Mouse (Mus musculus): ENCODE results near the gene Zc3h4.

The Zc3h4 gene

DNA sequence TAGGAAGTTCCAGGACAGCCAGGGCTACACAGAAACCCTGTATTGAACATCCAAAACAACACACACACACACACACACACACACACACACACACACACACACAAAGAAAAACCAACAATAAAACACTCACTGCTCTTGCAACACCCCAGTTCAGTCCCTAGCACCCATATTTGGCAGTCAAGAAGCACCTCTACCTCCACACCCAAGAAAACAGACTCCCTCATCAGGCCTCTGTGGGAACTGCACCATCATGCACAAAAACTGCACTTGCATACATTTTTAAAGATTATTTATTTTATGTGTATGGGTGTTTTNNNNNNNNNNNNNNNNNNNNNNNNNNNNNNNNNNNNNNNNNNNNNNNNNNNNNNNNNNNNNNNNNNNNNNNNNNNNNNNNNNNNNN lies 40.5 kb downstream of the Zc3h4 start:
- no peak for DNase-seq

DNA sequence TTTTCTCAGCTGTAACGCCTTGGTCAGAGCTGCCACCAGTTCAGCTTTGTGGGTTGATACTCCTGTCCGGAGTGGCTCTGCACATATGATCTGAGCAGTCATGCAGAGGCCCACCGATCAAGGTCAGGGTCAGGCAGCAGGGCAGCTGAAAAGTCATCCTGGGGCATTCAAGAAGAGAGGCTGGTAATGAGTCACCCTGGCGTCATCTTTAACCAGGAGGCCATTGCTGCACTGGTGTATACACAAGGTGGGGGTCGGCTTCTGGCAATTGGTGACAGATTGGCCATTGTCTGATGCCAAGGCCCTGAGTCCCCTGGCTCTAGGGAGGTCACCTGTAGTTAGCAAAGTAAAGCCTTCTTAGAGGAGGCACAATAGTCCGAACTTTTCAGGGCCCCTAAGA lies 50.9 kb downstream of the Zc3h4 start:
- DNase-seq: no peak

DNA sequence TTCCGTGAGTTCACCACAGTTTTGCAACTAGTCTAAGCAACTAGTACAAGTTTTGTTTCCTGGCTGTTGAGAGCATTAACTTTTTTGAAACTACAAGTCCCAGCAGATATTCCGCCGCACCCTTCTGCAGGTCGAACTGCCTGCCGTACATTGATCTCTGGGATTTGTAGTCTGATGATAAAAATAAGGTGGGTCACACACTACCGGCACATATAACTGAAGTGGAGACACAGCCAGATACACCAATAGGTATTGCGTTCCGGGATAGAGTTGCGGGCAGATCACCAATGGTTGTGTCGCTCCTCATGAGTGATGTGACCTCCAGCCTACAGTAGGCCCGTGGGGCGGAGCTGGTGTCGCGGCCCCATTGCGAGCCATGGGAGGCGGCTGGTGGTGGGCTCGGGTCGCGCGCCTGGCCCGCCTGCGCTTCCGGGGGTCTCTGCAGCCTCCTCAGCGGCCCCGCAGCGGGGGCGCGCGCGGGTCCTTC lies 51.9 kb downstream of the Zc3h4 start, which contains the start of gene Tmem160:
Tmem160 (plus strand) TSS at position 193 of the 487 bp plus-strand sequence.
- DNase-seq: peak; percentile 89

DNA sequence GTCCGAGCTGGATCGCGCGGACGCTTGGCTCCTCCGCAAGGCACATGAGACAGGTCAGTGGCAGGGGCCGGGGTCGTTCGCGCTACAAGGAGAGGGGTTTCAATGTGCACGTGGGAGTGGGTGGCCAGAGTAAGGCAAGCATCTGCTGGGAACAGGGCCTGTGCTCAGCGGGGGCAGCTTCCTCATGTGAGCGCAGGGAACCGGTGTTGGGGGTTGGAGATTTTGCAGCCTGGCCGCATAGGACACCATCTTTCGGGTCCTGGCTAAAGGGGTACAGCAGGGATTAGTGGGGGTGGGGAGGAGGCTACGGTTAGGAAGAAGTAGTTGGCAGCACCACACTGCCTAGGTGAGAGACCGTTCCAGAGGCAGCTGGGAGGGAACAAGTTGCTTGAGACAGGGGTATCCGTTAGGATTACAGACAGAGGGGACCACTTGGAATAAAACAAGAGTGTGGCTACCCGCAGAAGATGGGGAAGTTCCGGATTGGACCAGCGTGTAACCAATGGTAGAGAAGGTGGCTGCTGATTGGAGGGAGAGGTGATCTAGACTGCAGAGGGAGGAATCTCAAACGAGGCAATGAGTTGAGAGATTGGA lies 52.5 kb downstream of the Zc3h4 start:
- DNase-seq: peak; percentile 69

- no peak for DNase-seq
These were observed 54.3 kb downstream of the Zc3h4 start for GRCm38 (mm10) chr7:16455016-16455415.

DNA sequence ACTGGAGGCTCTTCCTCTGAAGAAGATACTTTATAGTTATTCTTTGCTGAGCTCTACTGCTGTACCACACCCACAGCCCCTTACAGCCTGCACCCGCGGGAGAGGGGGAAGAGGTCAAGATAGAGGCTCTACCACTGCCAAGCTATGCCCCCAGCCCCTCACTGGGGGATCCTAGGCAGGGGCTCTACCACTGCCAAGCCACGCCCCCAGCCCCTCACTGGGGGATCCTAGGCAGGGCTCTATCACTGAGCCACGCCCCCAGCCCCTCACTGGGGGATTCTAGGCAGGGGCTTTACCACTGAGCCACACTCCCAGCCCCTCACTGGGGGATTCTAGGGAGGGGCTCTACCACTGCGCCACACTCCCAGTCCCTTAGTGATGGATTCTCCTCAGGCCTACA lies 55.6 kb downstream of the Zc3h4 start:
- no peak for DNase-seq

DNA sequence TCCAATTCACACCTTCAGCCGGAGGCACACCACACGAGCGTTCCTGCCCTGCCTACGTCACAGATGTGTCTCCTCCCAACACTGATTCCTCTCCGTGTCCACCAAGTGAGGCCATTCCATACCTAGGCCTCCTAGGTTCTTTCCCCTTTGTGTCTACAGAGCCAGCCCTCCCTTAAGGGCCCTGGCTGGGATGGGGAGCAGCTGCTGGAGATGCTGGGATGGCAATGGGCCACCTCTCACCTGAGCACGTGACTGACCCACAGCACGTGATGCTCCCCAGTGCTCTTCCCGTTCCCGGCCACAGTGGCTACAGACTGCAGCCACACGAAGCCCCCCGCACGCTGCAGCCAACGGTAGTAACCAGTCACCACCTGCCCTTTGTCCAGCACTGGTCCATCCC lies 59.9 kb downstream of the Zc3h4 start:
- no peak for DNase-seq

GRCm38 (mm10) chr7:16461151-16461550 lies 60.4 kb downstream of the Zc3h4 start:
- DNase-seq: no peak

GRCm38 (mm10) chr7:16461705-16462104 lies 61.0 kb downstream of the Zc3h4 start:
- DNase-seq: no peak

GRCm38 (mm10) chr7:16463214-16463613 lies 62.5 kb downstream of the Zc3h4 start:
- peak; percentile 79 for DNase-seq

GRCm38 (mm10) chr7:16465160-16465559 lies 64.5 kb downstream of the Zc3h4 start:
- peak; percentile 48 for DNase-seq

DNA sequence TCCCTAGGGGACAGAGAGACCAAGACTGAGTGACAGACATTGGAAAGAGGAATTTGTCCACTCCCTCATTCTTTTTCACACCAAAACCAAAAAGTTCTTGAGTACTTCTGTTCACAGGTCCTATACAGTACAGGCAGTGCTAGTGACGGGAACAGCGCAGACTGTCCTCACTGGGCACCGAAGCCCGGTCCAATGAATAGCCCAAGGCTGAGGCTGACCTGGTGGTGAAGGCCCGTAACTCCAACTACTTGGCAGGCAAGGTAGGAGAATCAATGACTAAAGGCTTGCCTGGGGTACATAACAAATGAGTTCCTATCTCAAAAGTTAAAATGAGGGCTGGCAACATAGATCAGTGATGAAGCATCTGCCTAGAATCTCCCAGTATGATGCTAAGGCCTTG lies 64.9 kb downstream of the Zc3h4 start:
- no peak for DNase-seq

GRCm38 (mm10) chr7:16466565-16466964 lies 65.9 kb downstream of the Zc3h4 start:
- DNase-seq: no peak

DNA sequence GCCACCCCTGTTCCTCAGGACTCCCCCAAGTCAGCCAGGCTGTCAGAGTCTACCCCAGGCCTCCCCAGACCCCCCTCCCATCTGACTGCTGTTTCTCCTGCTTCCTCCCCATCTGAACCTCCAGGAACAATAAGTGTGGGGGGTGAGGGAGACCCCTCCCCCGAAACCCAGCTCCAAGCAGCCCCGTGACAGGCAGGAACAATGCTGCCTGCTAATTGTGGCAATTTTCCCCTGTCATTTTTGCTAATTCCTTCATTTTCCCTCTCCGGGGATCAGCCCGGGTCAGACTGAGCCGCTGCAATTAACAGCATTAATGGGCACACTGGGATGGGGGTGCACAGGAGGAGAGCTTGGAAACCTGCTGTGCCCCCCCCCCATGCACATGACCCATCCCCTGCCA lies 67.4 kb downstream of the Zc3h4 start:
- DNase-seq: no peak

- no peak for DNase-seq
These were observed 70.8 kb downstream of the Zc3h4 start for GRCm38 (mm10) chr7:16471549-16471948.

GRCm38 (mm10) chr7:16472116-16472709 lies 71.5 kb downstream of the Zc3h4 start:
- DNase-seq: no peak

- no peak for DNase-seq
These were observed 73.1 kb downstream of the Zc3h4 start for GRCm38 (mm10) chr7:16473847-16474246.

GRCm38 (mm10) chr7:16474445-16474844 lies 73.7 kb downstream of the Zc3h4 start:
- DNase-seq: no peak

DNA sequence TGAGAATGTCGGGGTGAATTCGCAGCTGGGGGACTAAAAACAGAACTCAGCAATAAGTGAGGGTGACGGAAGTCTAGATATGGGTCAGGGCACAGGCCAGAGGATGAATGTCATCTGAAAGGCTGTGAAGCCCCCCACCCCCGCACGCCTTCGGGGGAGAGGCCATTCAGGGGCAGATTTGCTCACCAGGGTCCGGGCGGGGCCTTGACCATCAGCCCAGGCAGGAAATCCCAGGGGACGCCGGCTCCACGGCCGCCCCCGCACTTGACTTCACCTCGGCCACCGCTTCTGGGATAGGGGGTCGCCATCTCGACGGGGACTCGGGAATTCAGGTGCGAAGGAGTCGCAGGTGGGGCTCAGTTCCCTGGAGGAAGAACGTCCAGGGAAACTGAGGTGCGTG lies 74.6 kb downstream of the Zc3h4 start:
- DNase-seq: no peak

DNA sequence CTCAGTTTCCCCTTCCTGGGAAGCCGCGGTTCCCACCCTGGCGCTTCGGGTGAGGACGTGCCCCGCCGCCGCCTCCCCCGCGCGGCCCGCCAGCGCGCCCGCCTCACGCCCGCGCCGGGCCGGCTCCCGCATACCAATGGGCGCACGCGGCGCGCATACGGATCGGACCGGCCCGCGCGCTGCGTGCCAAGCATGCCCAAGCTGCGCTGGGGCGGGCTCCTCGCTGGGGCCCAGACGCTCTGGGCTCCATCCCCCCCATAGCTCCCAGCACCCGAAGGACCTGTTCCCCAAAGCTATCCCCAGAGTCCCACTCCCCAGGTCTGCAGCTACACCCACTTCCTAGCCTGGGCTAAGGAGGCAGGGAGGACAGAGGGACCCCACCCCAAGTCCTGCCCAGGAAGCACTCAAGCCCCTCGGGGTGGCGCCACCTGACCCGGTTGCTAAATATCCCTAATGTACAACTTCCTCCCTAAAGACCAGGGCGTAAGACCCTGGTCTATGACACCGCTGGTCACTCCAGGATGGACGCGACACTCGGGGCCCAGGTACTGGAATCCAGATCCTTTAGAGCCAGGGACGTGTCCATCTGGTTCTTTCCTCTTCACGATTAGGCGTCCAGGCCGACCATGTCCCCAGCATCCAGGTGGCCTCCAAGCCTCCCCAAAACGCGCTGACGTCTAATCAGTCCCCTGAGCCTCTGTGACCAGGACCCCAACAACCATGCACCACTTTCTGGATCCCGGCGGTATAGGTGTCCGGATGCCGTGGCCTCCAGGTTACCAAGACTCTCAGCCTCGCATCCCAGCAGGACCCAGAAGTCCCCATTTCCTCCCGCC lies 75.3 kb downstream of the Zc3h4 start:
- DNase-seq: no peak

DNA sequence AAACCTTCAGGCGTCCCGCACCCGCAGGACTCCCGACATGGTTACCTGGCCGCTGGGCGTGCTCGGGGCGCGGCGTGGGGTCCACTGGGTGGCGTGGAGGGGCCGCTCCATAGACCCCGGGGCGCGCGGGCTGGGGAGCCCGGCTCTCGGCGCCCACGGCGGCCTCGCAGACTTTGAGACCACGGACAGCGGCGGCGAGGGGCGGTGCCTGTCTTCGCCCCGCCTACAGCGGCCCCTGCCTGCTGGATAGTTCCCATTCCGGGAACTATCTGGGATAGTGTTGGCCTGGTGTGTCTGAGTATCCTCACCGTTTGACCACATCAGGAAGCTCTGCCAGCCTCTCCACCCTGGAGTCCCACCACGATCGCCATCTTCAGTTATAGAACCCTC lies 75.9 kb downstream of the Zc3h4 start:
- no peak for DNase-seq

DNA sequence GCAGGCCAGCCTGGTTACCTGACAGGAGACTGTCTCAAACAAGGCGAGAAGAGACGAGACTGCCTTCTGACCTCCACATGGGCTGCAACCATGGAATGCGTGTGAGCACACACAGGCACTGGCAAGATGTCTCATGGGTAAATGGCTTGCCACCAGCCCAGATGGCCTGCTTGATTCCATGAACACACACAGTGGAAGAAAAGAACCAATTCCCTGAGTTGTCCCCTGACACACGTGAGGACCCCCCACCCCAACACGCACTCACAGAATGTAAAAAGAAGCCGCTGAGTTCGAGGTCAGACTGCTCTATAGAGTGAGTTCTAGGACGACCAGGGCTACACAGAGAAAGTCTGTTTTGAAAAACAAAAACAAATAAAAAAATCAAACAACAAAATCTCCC lies 76.9 kb downstream of the Zc3h4 start, which contains the start of gene Npas1:
Npas1 (minus strand) TSS at position 101 of the 400 bp plus-strand sequence.
- no peak for DNase-seq
